Mouse (Mus musculus) heart, embryonic 14.5 days (tissue): ENCODE results near the gene Mdm4. TPM values are rescaled to one million over a fixed set of nuclear protein-coding genes. Genes with fewer than 3 reads are reported as not detected.
A peak's percentile ranks its signal among the peaks of the same experiment; 100 is the strongest.

ENCODE experiments used
- ATAC-seq: fragments of 200-750 bp; cut with Nextera tagmentation; 2 replicates; pipeline ENCODE4 v1.8.0; 2017; ENCODE audit warnings: low read depth, moderate TSS enrichment; ENCODE audit not compliant: insufficient number of reproducible peaks, insufficient read depth, low FRiP score
- H3K27ac ChIP-seq, 2 experiments: fragments of 200-500 bp in 1 of 2; fragments of 300-500 bp in 1 of 2; sonication (generic) in 1 of 2; replicated peaks in 1 of 2; 2 replicates each; pipeline ENCODE4 v1.5.1; 2012 to 2014; ENCODE audit warnings: low read depth in 2 of 2, low read length in 2 of 2, control low read depth in 1 of 2, mild to moderate bottlenecking in 1 of 2, mixed read lengths in 1 of 2; ENCODE audit not compliant: control insufficient read depth in 1 of 2, insufficient read depth in 1 of 2
- H3K27me3 ChIP-seq: fragments of 300-500 bp; sonication (generic); 2 replicates; pipeline ENCODE4 v1.6.1; 2014; ENCODE audit warnings: mild to moderate bottlenecking, low read length, control low read depth; ENCODE audit not compliant: control insufficient read depth, insufficient read depth
- H3K36me3 ChIP-seq: fragments of 300-500 bp; sonication (generic); 2 replicates; pipeline ENCODE4 v1.6.1; 2014; ENCODE audit warnings: mild to moderate bottlenecking, control low read depth, low read length, mixed read lengths; ENCODE audit not compliant: control insufficient read depth, insufficient read depth
- H3K4me1 ChIP-seq, 2 experiments: fragments of 200-500 bp in 1 of 2; fragments of 300-500 bp in 1 of 2; sonication (generic) in 1 of 2; 2 replicates each; pipeline ENCODE4 v1.6.1; 2012 to 2014; ENCODE audit warnings: low read length in 2 of 2, control low read depth in 1 of 2, mixed read lengths in 1 of 2; ENCODE audit not compliant: control insufficient read depth in 2 of 2, insufficient read depth in 2 of 2
- H3K4me2 ChIP-seq: fragments of 300-500 bp; sonication (generic); 2 replicates; pipeline ENCODE4 v1.6.1; 2014; ENCODE audit warnings: mild to moderate bottlenecking, low read length
- H3K4me3 ChIP-seq, 2 experiments: fragments of 200-500 bp in 1 of 2; fragments of 300-500 bp in 1 of 2; sonication (generic) in 1 of 2; 2 replicates each; pipeline ENCODE4 v1.5.1; 2012 to 2014; ENCODE audit warnings: low read length in 2 of 2, mild to moderate bottlenecking in 2 of 2, control low read depth in 1 of 2, low read depth in 1 of 2, moderate library complexity in 1 of 2; ENCODE audit not compliant: control insufficient read depth in 1 of 2, insufficient read depth in 1 of 2
- H3K9ac ChIP-seq: fragments of 300-500 bp; sonication (generic); 2 replicates; pipeline ENCODE4 v1.6.1; 2014; ENCODE audit warnings: mild to moderate bottlenecking, low read length
- H3K9me3 ChIP-seq: fragments of 300-500 bp; sonication (generic); 2 replicates; pipeline ENCODE4 v1.6.1; 2016; ENCODE audit warnings: low read length, control low read depth; ENCODE audit not compliant: control insufficient read depth
- WGBS: fragments of 180-500 bp; shearing (Covaris S2); extraction: QIAGEN DNeasy Blood & Tissue Kit; methylation state at CpG from one replicate; pipeline ENCODE4 v1.1.7; 2014; 5-methylcytosine and 5-hydroxymethylcytosine counted together
- polyA plus RNA-seq: library from polyadenylated mRNA; unstranded; fragments of >200 nt; fragmentation: Nextera tagmentation; extraction: Ambion mirVana; gene quantifications from 2 replicates; pipeline ENCODE4 v1.2.1, GENCODE M21; 2014

Gene Mdm4
- polyA plus RNA-seq = 34.7 and 38.2 TPM in 2 replicates

GRCm38 (mm10) chr1:133030461-133030860, at the start of gene Mdm4:
TSS of gene Mdm4 (minus strand) at chr1:133030561.
- no peaks in the 10 kb centered on the region for H3K27me3 ChIP-seq
- H3K9ac ChIP-seq = no peak within 1 kb of the TSS
- no peaks in the 10 kb centered on the region for H3K9me3 ChIP-seq
- H3K4me2 ChIP-seq = no peak within 1 kb of the TSS
- H3K36me3 ChIP-seq = no peaks in the 10 kb centered on the region
- 0 out of 4 replicates have a peak, but pooled peaks cover 0 to 3% of the 10 kb centered on the region in 2 experiments for H3K4me1 ChIP-seq
- H3K27ac ChIP-seq = no peak within 1 kb of the TSS
- 90% methylated on average over 5 of the region's 5 CpGs for WGBS
- no peak within 1 kb of the TSS for H3K4me3 ChIP-seq
- ATAC-seq = no peak

GRCm38 (mm10) chr1:133080079-133080561, 49.8 kb upstream of the Mdm4 start:
- H3K9me3 ChIP-seq = no peaks in the 10 kb centered on the region
- no peak overlapping the region for H3K27ac ChIP-seq
- peaks cover 32 to 44% of the 10 kb centered on the region in 2 experiments for H3K4me1 ChIP-seq
- no peak overlapping the region for H3K9ac ChIP-seq
- H3K27me3 ChIP-seq = no peaks in the 10 kb centered on the region
- no peak overlapping the region for H3K4me3 ChIP-seq
- no peak overlapping the region for H3K4me2 ChIP-seq
- no peak for ATAC-seq
- peaks cover 75% of the 10 kb centered on the region for H3K36me3 ChIP-seq
- 51% methylated on average over 9 of the region's 9 CpGs for WGBS

GRCm38 (mm10) chr1:133079509-133079908, 49.1 kb upstream of the Mdm4 start:
- Histone ChIP-seq H3K27ac (no peak overlapping the region), H3K9ac (no peak overlapping the region), H3K9me3 (no peaks in the 10 kb centered on the region), H3K27me3 (no peaks in the 10 kb centered on the region), H3K4me2 (no peak overlapping the region), H3K4me3 (no peak overlapping the region), H3K36me3 (peaks cover 80% of the 10 kb centered on the region), H3K4me1 (peaks cover 28 to 38% of the 10 kb centered on the region in 2 experiments)
- no peak for ATAC-seq
- WGBS = 87% methylated on average over 7 of the region's 7 CpGs

GRCm38 (mm10) chr1:133078338-133078727, 48.0 kb upstream of the Mdm4 start:
- WGBS = 86% methylated on average over 1 of the region's 1 CpGs
- H3K4me1 ChIP-seq = peaks cover 22 to 37% of the 10 kb centered on the region in 2 experiments

GRCm38 (mm10) chr1:133077606-133078337, 47.4 kb upstream of the Mdm4 start:
- H3K27me3 ChIP-seq = no peaks in the 10 kb centered on the region
- no peak for ATAC-seq
- H3K27ac ChIP-seq = peak overlapping the region in 1 of 2 experiments; percentile 84; a peak in 2 of 4 replicates
- no peak overlapping the region for H3K4me3 ChIP-seq
- WGBS = 57% methylated on average over 12 of the region's 12 CpGs
- no peak overlapping the region for H3K4me2 ChIP-seq
- peaks cover 80% of the 10 kb centered on the region for H3K36me3 ChIP-seq
- H3K4me1 ChIP-seq = peaks cover 26 to 37% of the 10 kb centered on the region in 2 experiments
- H3K9ac ChIP-seq = no peak overlapping the region
- no peaks in the 10 kb centered on the region for H3K9me3 ChIP-seq

More at GRCm38 (mm10) chr1:133078338-133078727, 48.0 kb upstream of the Mdm4 start:
- H3K27me3 ChIP-seq = no peaks in the 10 kb centered on the region
- H3K9ac ChIP-seq = no peak overlapping the region
- H3K4me2 ChIP-seq = no peak overlapping the region
- no peak overlapping the region for H3K4me3 ChIP-seq
- H3K9me3 ChIP-seq = no peaks in the 10 kb centered on the region
- no peak for ATAC-seq
- peaks cover 81% of the 10 kb centered on the region for H3K36me3 ChIP-seq
- no peak overlapping the region; a peak in 1 of 4 replicates for H3K27ac ChIP-seq

GRCm38 (mm10) chr1:133076681-133077514, 46.5 kb upstream of the Mdm4 start:
- Histone ChIP-seq H3K9me3 (no peaks in the 10 kb centered on the region), H3K36me3 (peaks cover 80% of the 10 kb centered on the region), H3K27ac (peak overlapping the region; percentile 55 to 84), H3K4me1 (peaks cover 34 to 44% of the 10 kb centered on the region in 2 experiments), H3K9ac (peak overlapping the region; percentile 30; the same call in 1 of the 2 replicates), H3K4me3 (no peak overlapping the region), H3K27me3 (no peaks in the 10 kb centered on the region), H3K4me2 (no peak overlapping the region)
- 45% methylated on average over 20 of the region's 20 CpGs for WGBS
- ATAC-seq = 0 out of 2 replicates have a peak, but pooled peaks have one; percentile 37

- Histone ChIP-seq H3K36me3 (peaks cover 80% of the 10 kb centered on the region), H3K4me2 (no peak overlapping the region)
Observed at GRCm38 (mm10) chr1:133075651-133076400, 45.5 kb upstream of the Mdm4 start.

More at GRCm38 (mm10) chr1:133075651-133076400, 45.5 kb upstream of the Mdm4 start:
- Histone ChIP-seq H3K27ac (peak overlapping the region; percentile 8 to 84; a peak in 2 of 4 replicates), H3K27me3 (no peaks in the 10 kb centered on the region), H3K4me3 (no peak overlapping the region), H3K4me1 (peaks cover 43 to 55% of the 10 kb centered on the region in 2 experiments), H3K9ac (no peak overlapping the region), H3K9me3 (no peaks in the 10 kb centered on the region)
- WGBS = 66% methylated on average over 6 of the region's 6 CpGs
- ATAC-seq = no peak
